13 mouse cellular contexts compared by ENCODE assay signal in the genomic region with DNA sequence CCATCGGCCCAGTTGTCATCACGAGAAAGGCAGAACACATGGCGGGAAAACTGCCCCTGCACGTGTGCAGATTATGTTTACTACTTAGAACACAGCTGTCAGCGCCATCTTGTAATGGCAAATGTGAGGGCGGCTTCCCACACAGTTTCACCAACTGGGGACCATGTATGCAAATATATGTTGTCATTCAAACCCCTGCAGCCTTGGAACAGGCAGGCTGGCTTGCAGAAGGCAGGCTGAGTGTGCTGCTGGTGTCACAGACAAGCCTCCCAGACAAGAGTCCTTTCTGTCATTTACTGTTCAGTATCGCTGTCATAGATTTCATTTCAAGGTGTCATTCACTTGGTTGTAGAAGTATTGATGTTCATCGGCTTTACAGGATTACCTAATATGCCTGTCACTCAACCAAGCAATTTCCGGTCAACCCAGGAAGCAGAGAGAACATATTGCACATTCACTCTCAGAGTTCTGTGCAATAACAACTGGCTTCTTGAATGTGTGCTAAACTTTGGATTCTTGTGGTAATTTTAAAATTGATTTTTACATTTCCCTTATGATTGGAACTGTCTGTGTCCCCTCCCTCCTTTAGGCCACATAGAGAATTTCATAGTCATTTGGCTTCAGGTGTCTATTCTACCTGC.
"Had no signal": no experiment of that assay in that cellular context is flagged by ENCODE, and none has a peak within 500 bp of the region (broad histone marks: within the 10 kb centered on the region; RNA-seq: fewer than 3 reads in every experiment).

No protein-coding gene starts in this region.

- H3K9ac ChIP-seq: limb, embryonic 12.5 days; liver, embryonic 14.5 days; midbrain, embryonic 13.5 days had no signal

- H3K36me3 ChIP-seq: limb, embryonic 12.5 days; midbrain, embryonic 13.5 days had no signal

- H3K4me1 ChIP-seq: limb, embryonic 12.5 days; midbrain, embryonic 13.5 days had no signal

- H3K27me3 ChIP-seq: limb, embryonic 12.5 days; midbrain, embryonic 13.5 days had no signal

- H3K27ac ChIP-seq: kidney, postnatal 0 days; limb, embryonic 12.5 days; liver, embryonic 14.5 days; macrophage; midbrain, embryonic 13.5 days had no signal

- H3K4me2 ChIP-seq: limb, embryonic 12.5 days; midbrain, embryonic 13.5 days had no signal

- DNase-seq: kidney, adult 8-10 months; kidney, postnatal 36 days; layer of hippocampus, adult 9-11 months; layer of hippocampus, postnatal 36 days; liver; lung, adult 2 months; right cerebral cortex, postnatal 14 days; thymus, postnatal 36 days had no signal

- H3K9me3 ChIP-seq: limb, embryonic 12.5 days; midbrain, embryonic 13.5 days had no signal

- ATAC-seq: midbrain, embryonic 13.5 days had no signal

- H3K4me3 ChIP-seq: limb, embryonic 12.5 days; midbrain, embryonic 13.5 days had no signal
